Mouse (Mus musculus): ENCODE measurements around the gene Krt12.

Krt12 gene

DNA sequence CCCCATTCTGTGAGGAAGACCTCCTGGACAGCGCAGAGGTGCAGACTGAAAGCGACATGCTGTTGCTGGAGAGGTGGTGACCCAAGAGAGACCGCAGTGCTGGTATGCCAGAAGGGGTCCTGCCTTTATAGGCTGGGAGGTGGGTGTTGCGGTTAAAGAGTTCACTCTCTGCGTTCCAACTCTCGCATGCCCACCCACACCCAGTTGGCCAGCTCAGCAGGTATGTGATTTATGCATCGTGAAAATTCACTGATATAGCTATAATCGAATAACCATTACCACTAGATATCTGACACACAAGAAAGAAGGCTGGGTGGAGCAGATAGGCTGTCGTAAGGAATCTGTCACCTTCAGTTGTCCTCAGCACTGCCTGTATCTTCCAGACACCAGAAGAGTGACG lies at the start of gene Krt12:
Gene Krt12 (minus strand): TSS at position 101 of the 400 bp plus-strand sequence.
- DNase-seq, result no peak

- no peak for DNase-seq
Measured at GRCm38 (mm10) chr11:99469228-99469627, 47.2 kb upstream of the Krt12 start.

DNA sequence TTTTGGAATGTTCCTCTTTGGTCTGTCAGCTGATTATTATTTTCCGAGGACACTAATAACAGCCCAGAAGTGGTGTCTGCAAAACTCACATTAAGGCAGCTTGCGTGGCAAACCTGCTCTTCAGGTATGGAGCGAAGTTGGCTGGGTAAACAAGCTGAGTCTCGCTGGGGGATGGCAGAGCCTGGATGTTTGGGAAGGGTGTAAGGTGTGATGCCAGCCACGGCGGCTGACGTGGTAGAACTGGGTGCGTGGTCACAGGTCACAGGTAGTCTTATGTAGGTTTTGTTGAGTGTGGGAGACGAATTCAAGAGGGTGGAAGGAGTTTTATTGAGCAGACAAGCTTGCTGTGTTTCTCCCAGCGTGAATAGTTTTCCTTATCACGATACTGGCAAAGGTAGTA lies 46.5 kb upstream of the Krt12 start:
- no peak for DNase-seq

DNA sequence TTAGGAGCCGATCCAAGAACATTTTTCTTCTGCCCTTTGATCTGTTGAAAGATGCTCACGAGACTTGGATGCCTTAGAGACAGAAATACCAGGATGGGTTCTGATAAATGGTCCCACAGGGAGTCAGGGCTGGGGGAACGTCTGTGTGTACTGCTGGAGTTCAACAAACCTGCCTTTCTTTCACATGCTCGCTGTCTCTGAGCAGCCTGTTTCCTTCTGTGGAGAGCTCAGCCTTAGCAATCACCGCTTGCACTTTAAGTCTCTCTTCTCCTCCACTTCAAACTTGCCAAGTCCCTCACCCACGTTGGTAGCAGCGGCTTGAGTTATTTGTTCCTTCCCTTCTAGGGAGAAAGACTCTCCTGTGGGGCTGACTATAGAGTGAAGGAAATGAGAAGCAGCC lies 44.3 kb upstream of the Krt12 start:
- no peak for DNase-seq

GRCm38 (mm10) chr11:99464836-99465235 lies 42.8 kb upstream of the Krt12 start:
- peak; percentile 76 for DNase-seq

DNA sequence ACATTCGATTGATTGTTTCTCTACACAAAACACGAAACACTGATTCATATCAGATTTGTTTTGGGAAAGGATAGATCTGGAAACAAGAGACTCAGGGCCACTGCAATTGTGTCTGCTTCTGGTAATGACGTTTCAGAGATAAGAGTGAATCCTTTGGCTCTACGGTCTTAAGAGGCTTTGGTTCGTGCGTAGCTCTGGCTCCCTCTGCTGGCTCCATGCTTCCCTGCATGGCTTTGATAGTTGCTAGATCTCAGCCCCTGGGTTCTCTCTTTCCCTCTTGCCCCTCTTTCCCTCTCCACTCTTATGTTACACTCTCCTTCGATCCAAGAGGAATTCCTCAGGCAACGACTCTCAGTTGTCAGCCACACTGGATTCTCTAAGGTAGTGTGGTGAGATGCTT lies 41.1 kb upstream of the Krt12 start:
- DNase-seq, result peak; percentile 74

GRCm38 (mm10) chr11:99461736-99462135 lies 39.7 kb upstream of the Krt12 start:
- peak; percentile 76 for DNase-seq

DNA sequence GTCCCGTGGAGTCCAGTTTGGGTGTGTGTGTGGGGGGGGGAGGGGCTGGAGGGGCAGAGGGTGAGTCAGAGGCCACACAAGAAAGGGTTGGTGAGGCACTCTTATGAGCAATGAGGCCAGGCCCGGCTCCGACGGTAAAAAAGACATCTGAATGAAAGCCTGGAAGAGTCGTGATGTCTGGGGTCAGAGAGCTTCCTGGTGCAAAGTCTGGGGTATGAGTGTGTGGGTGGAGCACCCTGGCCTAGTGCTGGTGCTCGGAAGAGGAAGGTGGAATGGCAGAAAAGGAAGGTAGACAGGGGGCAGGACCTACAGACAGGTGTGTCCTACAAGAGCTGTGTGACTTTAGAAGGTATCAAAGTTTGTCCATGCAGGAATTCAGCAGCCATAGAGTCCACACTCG lies 36.8 kb upstream of the Krt12 start:
- no peak for DNase-seq

DNA sequence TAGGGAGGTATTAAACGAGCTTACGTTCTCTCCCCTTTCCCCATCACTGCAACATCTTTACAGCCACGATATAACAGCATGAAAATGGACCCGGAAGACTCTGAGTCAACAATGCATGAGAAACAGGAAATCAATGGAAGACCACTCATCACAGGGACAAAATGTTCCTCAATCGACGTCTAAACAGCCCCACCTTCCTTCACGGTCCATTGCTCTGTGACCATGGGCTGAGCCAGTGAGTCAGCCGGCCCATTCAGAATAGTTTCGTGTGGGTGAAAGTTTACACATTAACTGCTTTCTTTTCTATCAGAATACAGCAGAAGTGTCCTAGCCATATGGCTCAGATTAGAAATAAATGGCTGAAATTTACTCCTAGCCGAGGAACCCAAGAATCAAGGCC lies 32.7 kb upstream of the Krt12 start:
- DNase-seq, result peak; percentile 52

- DNase-seq, result no peak
Measured at GRCm38 (mm10) chr11:99454044-99454443, 32.0 kb upstream of the Krt12 start.

- no peak for DNase-seq
Measured at GRCm38 (mm10) chr11:99448769-99449168, 26.7 kb upstream of the Krt12 start.

DNA sequence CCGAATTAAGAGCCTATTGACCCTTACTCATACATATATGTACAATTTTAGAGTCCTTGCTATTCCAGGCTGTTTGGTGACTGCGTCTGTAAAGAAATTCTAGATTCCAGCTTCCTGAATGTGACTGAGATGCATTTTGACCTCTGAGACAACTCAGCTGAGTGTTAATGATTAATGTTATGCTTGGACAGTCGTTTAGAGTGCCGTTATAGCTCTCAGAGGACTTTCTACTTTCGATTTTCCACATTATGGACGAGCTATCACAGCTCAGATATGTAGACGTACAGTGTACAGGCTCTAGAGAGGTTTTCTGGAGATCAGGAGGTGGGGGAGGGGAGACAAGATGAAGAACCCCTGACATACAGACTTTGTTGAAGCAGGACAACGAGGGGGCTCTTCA lies 19.2 kb upstream of the Krt12 start:
- no peak for DNase-seq

DNA sequence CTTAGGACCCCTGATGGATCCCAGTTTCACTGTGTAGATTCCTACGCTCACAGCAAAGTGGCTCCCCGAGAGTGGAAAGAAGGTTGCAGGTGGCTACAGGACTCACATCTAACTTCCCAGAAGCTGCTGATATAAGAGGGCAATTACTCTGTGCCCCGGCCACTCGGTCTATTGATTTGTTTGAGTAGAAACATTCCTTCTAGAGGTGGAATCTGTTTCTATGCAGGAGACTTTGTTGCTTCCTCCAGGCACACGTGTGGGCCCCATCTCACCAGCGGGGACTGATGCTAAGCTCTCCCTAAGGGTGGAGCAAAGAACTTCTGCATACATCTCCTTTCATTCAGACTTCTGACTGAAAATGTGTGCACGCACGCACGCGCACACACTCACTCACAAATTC lies 17.4 kb upstream of the Krt12 start:
- DNase-seq, result no peak

- DNase-seq, result no peak
Measured at GRCm38 (mm10) chr11:99437972-99438371, 15.9 kb upstream of the Krt12 start, which contains the start of gene Krt20. Gene Krt20, minus strand, starts transcription at chr11:99438150.

GRCm38 (mm10) chr11:99436625-99437024 lies 14.6 kb upstream of the Krt12 start:
- DNase-seq, result no peak

DNA sequence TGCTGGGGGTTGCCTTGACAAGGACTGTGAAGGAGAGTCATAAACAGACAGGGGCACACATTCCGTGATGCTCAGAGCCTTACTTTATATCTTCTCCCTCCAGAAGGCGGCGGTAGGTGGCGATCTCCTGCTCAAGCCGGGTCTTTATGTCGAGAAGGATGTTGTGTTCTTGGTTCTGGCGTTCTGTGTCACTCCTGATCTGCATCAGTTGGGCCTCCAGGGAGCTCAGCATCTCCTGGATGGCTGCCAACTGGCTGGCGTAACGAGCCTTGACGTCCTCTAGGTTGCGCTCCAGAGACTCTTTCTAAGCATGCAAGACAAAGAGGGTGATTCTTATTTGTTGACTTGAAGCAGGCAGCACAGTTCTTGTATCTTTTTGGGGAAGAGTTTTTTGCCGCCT lies 8.6 kb upstream of the Krt12 start:
- DNase-seq, result peak; percentile 47

DNA sequence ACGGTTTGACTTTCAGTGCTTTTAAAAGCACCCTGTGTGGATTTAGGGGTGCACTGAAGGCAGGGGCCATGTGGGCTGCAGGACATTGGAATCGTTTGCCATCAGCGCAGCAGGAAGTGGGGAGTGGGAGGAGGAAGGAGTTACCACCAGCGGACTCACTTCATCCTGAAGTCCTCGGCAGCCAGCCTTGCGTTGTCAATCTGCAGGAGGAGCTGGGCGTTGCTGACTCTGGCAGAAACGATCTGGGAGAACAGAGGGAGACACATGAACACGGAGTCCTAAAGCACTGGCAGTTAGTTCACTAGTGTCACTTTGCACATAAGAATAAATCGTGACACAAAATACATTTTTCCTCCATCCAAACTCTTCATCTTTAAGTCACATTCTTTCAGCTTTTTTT lies 1.5 kb downstream of the Krt12 start:
- no peak for DNase-seq

DNA sequence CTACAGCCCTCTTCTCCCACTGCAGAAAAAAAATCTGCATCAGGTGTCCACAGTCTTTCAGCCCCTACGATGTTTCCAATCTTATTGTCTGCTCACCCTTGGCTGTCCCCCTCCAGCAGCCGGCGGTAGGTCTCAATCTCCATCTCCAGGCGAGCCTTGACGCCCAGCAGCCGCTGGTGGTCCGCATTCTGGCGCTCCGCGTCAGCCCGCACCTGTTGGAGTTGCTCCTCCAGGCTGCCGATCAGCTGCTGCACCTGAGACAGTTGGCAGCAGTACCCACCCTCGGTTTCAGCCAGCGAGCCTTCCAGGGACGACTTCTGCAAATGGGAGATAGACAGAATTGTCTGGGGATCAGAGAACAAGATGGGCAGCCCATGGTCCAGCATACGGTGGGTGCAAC lies 4.2 kb downstream of the Krt12 start:
- DNase-seq, result no peak

DNA sequence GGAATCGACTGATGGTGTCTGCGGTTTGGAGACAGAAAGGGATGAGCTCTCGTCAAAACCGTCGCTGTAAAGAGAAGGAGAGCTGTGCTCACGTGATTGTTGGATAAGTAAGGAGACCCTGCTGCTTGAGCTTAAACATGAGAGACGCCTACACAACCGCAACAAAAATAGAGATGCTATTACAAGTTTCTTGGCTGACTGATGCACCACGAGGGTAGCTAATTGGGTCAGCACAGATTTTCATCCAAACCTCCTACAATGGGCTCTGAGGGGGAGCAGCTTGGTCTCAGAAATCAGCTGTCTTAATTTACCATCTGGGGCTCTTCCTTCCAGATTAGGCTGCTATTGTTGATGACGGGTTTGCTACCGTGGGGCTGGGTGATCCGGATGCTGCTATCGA lies 5.2 kb downstream of the Krt12 start:
- no peak for DNase-seq

DNA sequence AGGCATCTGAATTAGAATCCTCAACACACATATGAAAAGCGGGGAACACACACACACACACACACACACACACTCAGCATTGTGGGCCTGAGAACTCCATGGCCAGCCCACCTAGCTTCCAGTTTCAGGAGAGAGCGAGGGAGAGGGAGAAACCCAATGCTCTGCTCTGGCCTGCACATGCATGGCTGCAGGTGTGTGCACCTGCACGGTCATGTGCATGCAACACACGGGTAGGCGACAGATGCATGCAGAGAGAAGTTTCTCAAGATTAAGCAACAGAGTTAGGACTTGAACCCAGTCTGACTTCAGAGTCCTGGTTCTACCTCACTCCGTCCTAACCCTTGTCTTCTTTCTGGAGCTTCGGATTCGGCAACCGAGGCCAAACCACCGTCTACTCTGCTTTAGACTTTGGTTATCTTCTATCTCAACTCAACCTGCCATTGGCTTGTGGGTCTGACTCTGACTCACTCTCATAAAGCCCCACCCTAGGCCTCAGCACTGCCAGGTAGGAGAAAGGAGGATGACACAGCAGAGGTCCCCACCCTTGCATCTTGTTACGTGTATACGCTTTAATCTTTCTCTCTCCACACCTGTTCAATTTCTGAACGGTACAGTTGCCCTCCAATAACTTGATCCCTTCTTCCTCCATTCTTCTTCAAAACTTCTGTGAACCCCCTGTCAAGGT lies 7.5 kb downstream of the Krt12 start:
- DNase-seq, result no peak

DNA sequence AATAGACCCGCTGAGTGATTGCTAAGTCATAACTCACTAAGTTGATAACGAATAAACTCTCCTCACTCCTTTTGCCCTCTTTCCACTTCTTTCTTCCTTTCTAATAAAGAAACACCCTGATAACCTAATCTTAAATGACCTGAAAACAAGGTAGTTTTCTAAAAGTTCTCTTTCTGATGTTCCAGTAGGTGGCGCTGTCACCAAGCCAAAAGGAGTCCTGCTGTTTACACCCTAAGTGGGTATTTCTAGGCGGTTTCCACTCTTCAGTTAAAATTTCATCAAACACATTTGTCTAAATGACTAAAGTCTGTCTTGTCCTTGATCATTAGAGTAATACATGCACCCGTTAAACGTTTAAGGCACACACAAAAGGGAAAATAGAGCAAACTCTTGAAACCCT lies 8.8 kb downstream of the Krt12 start:
- peak; percentile 25 for DNase-seq

DNA sequence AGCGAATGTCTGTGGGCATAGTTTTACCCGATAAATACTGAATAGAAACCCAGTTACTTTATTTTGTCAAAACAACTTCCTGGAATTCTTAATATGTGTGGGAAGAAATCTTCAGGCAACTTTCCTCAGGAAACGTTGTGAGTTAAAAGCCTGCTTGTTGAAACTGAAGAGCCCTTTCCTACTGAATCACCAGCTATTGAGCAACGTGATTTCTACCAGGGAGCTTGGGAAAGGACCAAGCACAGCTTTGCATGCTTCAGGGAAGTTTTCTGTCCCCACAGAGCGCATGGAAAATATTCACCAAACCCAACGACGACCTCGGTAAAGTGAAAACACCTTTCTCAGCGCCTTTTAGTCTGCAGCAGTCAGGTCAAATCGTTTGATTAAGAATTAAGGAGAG lies 15.9 kb downstream of the Krt12 start:
- DNase-seq, result no peak

GRCm38 (mm10) chr11:99399956-99400549 lies 22.0 kb downstream of the Krt12 start:
- no peak for DNase-seq

GRCm38 (mm10) chr11:99398832-99399231 lies 23.2 kb downstream of the Krt12 start:
- no peak for DNase-seq

- DNase-seq, result no peak
Measured at GRCm38 (mm10) chr11:99398084-99398483, 24.0 kb downstream of the Krt12 start.

Data from kidney, adult 18-20 months (tissue).